In genomic region chr6:86152676-86153075, GRCm38 (mm10) we compare ENCODE assay signal across 32 mouse cellular contexts. TPM values are rescaled to one million over a fixed set of nuclear protein-coding genes. Genes with fewer than 3 reads are reported as not detected.
"Had no signal": no experiment of that assay in that cellular context is flagged by ENCODE, and none has a peak within 500 bp of the region (broad histone marks: within the 10 kb centered on the region; RNA-seq: fewer than 3 reads in every experiment).

No protein-coding gene starts in this region.

- H3K9me3 ChIP-seq: limb, embryonic 10.5 days; limb, embryonic 12.5 days; limb, embryonic 15.5 days; liver, embryonic 12.5 days; liver, embryonic 13.5 days; liver, embryonic 15.5 days; lung, embryonic 15.5 days; midbrain, embryonic 10.5 days; midbrain, embryonic 12.5 days; midbrain, embryonic 13.5 days; midbrain, embryonic 15.5 days; neural tube, embryonic 12.5 days had no signal

- H3K27me3 ChIP-seq: limb, embryonic 12.5 days; limb, embryonic 15.5 days; liver, embryonic 13.5 days; lung, embryonic 15.5 days; midbrain, embryonic 12.5 days; midbrain, embryonic 15.5 days; neural tube, embryonic 12.5 days had no signal

- H3K9ac ChIP-seq: limb, embryonic 12.5 days; limb, embryonic 13.5 days; limb, embryonic 15.5 days; liver, embryonic 12.5 days; liver, embryonic 13.5 days; liver, embryonic 14.5 days; liver, embryonic 15.5 days; liver, postnatal 0 days; lung, embryonic 14.5 days; lung, embryonic 15.5 days; midbrain, embryonic 12.5 days; midbrain, embryonic 13.5 days; midbrain, embryonic 15.5 days; neural tube, embryonic 12.5 days had no signal

- H3K4me2 ChIP-seq: limb, embryonic 12.5 days; limb, embryonic 13.5 days; limb, embryonic 15.5 days; liver, embryonic 11.5 days; liver, embryonic 12.5 days; liver, embryonic 13.5 days; liver, embryonic 15.5 days; lung, embryonic 14.5 days; lung, embryonic 15.5 days; midbrain, embryonic 11.5 days; midbrain, embryonic 12.5 days; midbrain, embryonic 13.5 days; midbrain, embryonic 15.5 days; neural tube, embryonic 12.5 days had no signal

- ATAC-seq: liver, embryonic 12.5 days; liver, postnatal 0 days; lung, postnatal 0 days; midbrain, embryonic 13.5 days; midbrain, embryonic 15.5 days; midbrain, embryonic 16.5 days had no signal

- H3K4me1 ChIP-seq: midbrain, embryonic 10.5 days; midbrain, embryonic 15.5 days; neural tube, embryonic 12.5 days had no signal

- H3K36me3 ChIP-seq: limb, embryonic 10.5 days; limb, embryonic 12.5 days; limb, embryonic 13.5 days; limb, embryonic 15.5 days; liver, embryonic 12.5 days; liver, embryonic 13.5 days; liver, embryonic 15.5 days; lung, embryonic 15.5 days; midbrain, embryonic 10.5 days; midbrain, embryonic 12.5 days; midbrain, embryonic 13.5 days; midbrain, embryonic 15.5 days; neural tube, embryonic 12.5 days had no signal

- DNase-seq: left cerebral cortex, postnatal 4 days; liver; liver, embryonic 13.5 days; liver, postnatal 0 days; lung, adult 2 months; lung, embryonic 14.5 days; lung, postnatal 14 days; lung, postnatal 36 days; lung, postnatal 4 days; midbrain, embryonic 14.5 days had no signal

- H3K27ac ChIP-seq: limb, embryonic 10.5 days; limb, embryonic 12.5 days; limb, embryonic 13.5 days; limb, embryonic 15.5 days; liver, embryonic 12.5 days; liver, embryonic 13.5 days; liver, embryonic 14.5 days; liver, embryonic 15.5 days; lung, embryonic 15.5 days; macrophage; midbrain, embryonic 10.5 days; midbrain, embryonic 12.5 days; midbrain, embryonic 13.5 days; midbrain, embryonic 15.5 days; neural tube, embryonic 12.5 days had no signal

- H3K4me3 ChIP-seq: limb, embryonic 10.5 days; limb, embryonic 12.5 days; limb, embryonic 13.5 days; limb, embryonic 15.5 days; liver, embryonic 12.5 days; liver, embryonic 13.5 days; liver, embryonic 15.5 days; lung, embryonic 15.5 days; megakaryocyte, embryonic 14.5 days; midbrain, embryonic 10.5 days; midbrain, embryonic 12.5 days; midbrain, embryonic 13.5 days; midbrain, embryonic 15.5 days; myocyte; neural tube, embryonic 12.5 days had no signal

RNA-seq across cellular contexts. Expression of gene Tgfa, which starts 42.3 kb away (rescaled TPM):
- total RNA-seq: megakaryocyte, adult 5-6 weeks; monocyte, adult 5-6 weeks had no signal
- polyA plus RNA-seq: macrophage had no signal
